Mouse (Mus musculus): Measurements from ENCODE around the gene Hexim1. TPM values are rescaled to one million over a fixed set of nuclear protein-coding genes. Genes with fewer than 3 reads are reported as not detected.

The Hexim1 gene
- polyA plus RNA-seq, 1 experiment from 2014 or later, result 5.2 TPM

DNA sequence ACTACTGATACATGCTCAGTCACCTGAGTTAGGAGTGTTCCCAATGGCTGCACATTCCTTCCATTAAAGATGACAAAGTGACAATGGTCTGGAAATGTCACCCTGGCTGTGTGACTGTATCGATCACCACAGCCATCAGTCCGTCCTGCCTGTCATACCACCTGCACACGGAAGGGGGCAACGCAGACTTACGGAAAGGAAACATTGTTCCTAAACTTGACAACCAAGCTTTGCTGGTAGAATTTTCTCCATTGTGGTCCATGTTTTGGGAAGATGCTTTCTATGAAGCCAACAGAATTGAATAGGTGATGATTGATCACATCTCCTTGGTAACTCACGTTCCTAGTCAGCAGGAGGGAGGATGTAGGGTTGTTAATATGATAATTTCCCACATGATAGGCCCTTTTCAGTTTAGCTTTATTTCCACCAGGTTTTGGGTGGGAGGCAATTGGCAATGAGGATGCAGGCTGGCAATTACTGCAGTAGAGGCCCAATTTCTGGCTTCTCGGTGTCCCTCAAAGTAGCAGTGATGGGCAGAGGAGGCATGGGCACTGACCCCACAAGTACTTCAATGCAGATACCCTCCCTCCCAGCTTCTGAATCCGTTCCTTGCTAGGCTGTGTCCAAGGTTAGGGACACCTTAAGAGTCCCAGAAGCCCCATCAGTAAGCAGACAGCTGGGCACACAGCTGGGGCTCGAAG lies 52.8 kb downstream of the Hexim1 start:
- no peaks in the 10 kb centered on the region for H3K36me3 ChIP-seq
- peaks cover 62% of the 10 kb centered on the region for H3K27me3 ChIP-seq
- ATAC-seq (ENCODE audit: insufficient number of reproducible peaks, insufficient read depth, low FRiP score, low TSS enrichment, low read depth), result no peak
- no peak overlapping the region for H3K4me3 ChIP-seq
- H3K4me2 ChIP-seq, result no peak overlapping the region
- H3K9me3 ChIP-seq, result no peaks in the 10 kb centered on the region
- no peak overlapping the region for H3K9ac ChIP-seq
- H3K27ac ChIP-seq, result no peak overlapping the region
- WGBS, result 25% methylated on average over 9 of the region's 9 CpGs
- peaks cover 11% of the 10 kb centered on the region for H3K4me1 ChIP-seq

Other genes starting within 250 kb of the Hexim1 start
- gene Eftud2, start 235.2 kb upstream of the Hexim1 start, polyA plus RNA-seq (2015; fragmentation: Nextera tagmentation; extraction: Ambion mirVana), result 189 and 196 TPM in 2 replicates
- gene Ccdc103, start 235.0 kb upstream of the Hexim1 start, polyA plus RNA-seq (2015; fragmentation: Nextera tagmentation; extraction: Ambion mirVana), result 0.79 and 1.2 TPM in 2 replicates
- gene Fam187a, start 231.1 kb upstream of the Hexim1 start, polyA plus RNA-seq (2015; fragmentation: Nextera tagmentation; extraction: Ambion mirVana), result not detected in 2 replicates
- gene Gfap, start 215.3 kb upstream of the Hexim1 start, polyA plus RNA-seq (2015; fragmentation: Nextera tagmentation; extraction: Ambion mirVana), result 0.10 and 0.39 TPM in 2 replicates
- 11.0 and 12.8 TPM in 2 replicates for gene Kif18b, start 191.1 kb upstream of the Hexim1 start, polyA plus RNA-seq (2015; fragmentation: Nextera tagmentation; extraction: Ambion mirVana)
- 3.4 TPM in 2 replicates for gene C1ql1, start 169.5 kb upstream of the Hexim1 start, polyA plus RNA-seq (2015; fragmentation: Nextera tagmentation; extraction: Ambion mirVana)
- 67.8 and 68.5 TPM in 2 replicates for gene Nmt1, start 88.0 kb upstream of the Hexim1 start, polyA plus RNA-seq (2015; fragmentation: Nextera tagmentation; extraction: Ambion mirVana)
- gene Dcakd, start 87.9 kb upstream of the Hexim1 start, polyA plus RNA-seq (2015; fragmentation: Nextera tagmentation; extraction: Ambion mirVana), result 189 and 192 TPM in 2 replicates
- gene Plcd3, start 14.6 kb upstream of the Hexim1 start, polyA plus RNA-seq (2015; fragmentation: Nextera tagmentation; extraction: Ambion mirVana), result 5.3 and 7.2 TPM in 2 replicates
- 16.6 and 17.4 TPM in 2 replicates for gene Acbd4, start 14.5 kb upstream of the Hexim1 start, polyA plus RNA-seq (2015; fragmentation: Nextera tagmentation; extraction: Ambion mirVana)
- gene Hexim2, start 16.2 kb downstream of the Hexim1 start, polyA plus RNA-seq (2015; fragmentation: Nextera tagmentation; extraction: Ambion mirVana), result 15.0 and 16.2 TPM in 2 replicates
- 1.7 and 2.4 TPM in 2 replicates for gene Fmnl1, start 54.9 kb downstream of the Hexim1 start, polyA plus RNA-seq (2015; fragmentation: Nextera tagmentation; extraction: Ambion mirVana)
- 1.4 and 2.2 TPM in 2 replicates for gene 1700023F06Rik, start 92.3 kb downstream of the Hexim1 start, polyA plus RNA-seq (2015; fragmentation: Nextera tagmentation; extraction: Ambion mirVana)
- not detected in 2 replicates for gene Spata32, start 102.2 kb downstream of the Hexim1 start, polyA plus RNA-seq (2015; fragmentation: Nextera tagmentation; extraction: Ambion mirVana)
- gene Map3k14, start 151.2 kb downstream of the Hexim1 start, polyA plus RNA-seq (2015; fragmentation: Nextera tagmentation; extraction: Ambion mirVana), result 4.4 and 5.5 TPM in 2 replicates
- gene Arhgap27, start 247.5 kb downstream of the Hexim1 start, polyA plus RNA-seq (2015; fragmentation: Nextera tagmentation; extraction: Ambion mirVana), result 6.8 and 7.2 TPM in 2 replicates

Measured in embryonic facial prominence, embryonic 13.5 days (tissue).